In genomic region chr5:135557671-135558070, GRCm38 (mm10) we compare ENCODE assay signal across 37 mouse cellular contexts. TPM values are rescaled to one million over a fixed set of nuclear protein-coding genes. Genes with fewer than 3 reads are reported as not detected.
A peak's percentile ranks its signal among the peaks of the same experiment; 100 is the strongest.
DNase-seq lines count a peak whose midpoint lies in the region; ATAC-seq and TF ChIP-seq lines count a peak whose summit lies in the region.
"Had no signal": no experiment of that assay in that cellular context is flagged by ENCODE, and none has a peak within 500 bp of the region (broad histone marks: within the 10 kb centered on the region; RNA-seq: fewer than 3 reads in every experiment).

No protein-coding gene starts in this region.

- ATAC-seq in limb, embryonic 14.5 days (ENCODE audit: low FRiP score, low read depth), result peak; percentile 47; the same call in 1 of the 2 replicates
- ATAC-seq in hindbrain, embryonic 12.5 days (ENCODE audit: low FRiP score), result no peak
- ATAC-seq in neural tube, embryonic 13.5 days (ENCODE audit: low read depth), result peak; percentile 78
- ATAC-seq: forebrain, embryonic 15.5 days; intestine, embryonic 16.5 days; Patski had no signal

- no peaks in the 10 kb centered on the region for H3K36me3 ChIP-seq in limb, embryonic 14.5 days (ENCODE audit: control insufficient read depth, insufficient read depth, low read length)
- no peaks in the 10 kb centered on the region for H3K36me3 ChIP-seq in limb, embryonic 10.5 days
- no peaks in the 10 kb centered on the region for H3K36me3 ChIP-seq in hindbrain, embryonic 12.5 days
- H3K36me3 ChIP-seq in neural tube, embryonic 13.5 days, result no peaks in the 10 kb centered on the region
- no peaks in the 10 kb centered on the region for H3K36me3 ChIP-seq in kidney, adult 2 months (ENCODE audit: control insufficient read depth, insufficient read depth, low read length)
- H3K36me3 ChIP-seq: embryonic facial prominence, embryonic 13.5 days; forebrain, embryonic 15.5 days; G1E; liver, embryonic 15.5 days; lung, embryonic 15.5 days had no signal

- no peak for TF ChIP-seq POLR2A in limb, embryonic 14.5 days (IDR thresholded peaks at IDR 0.05; ENCODE audit: borderline replicate concordance, extremely low read depth, insufficient read depth, insufficient read length)
- no peak for TF ChIP-seq POLR2A in kidney, adult 2 months (IDR thresholded peaks at IDR 0.05; ENCODE audit: low read depth, low read length)

- TF ChIP-seq CTCF in kidney, adult 2 months (conservative IDR thresholded peaks at IDR 0.05; ENCODE audit: insufficient read depth, insufficient read length, low read depth, low read length), result no peak
- no peak for TF ChIP-seq CTCF in layer of hippocampus, adult 2 months (conservative IDR thresholded peaks at IDR 0.05)

- H3K9ac ChIP-seq in limb, embryonic 14.5 days (ENCODE audit: low read depth, low read length, severe bottlenecking), result no peak overlapping the region
- no peak overlapping the region for H3K9ac ChIP-seq in hindbrain, embryonic 12.5 days
- H3K9ac ChIP-seq in neural tube, embryonic 13.5 days, result peak overlapping the region; percentile 41; the same call in 1 of the 2 replicates
- H3K9ac ChIP-seq: embryonic facial prominence, embryonic 13.5 days; forebrain, embryonic 15.5 days; liver, embryonic 15.5 days; lung, embryonic 15.5 days had no signal

- peaks cover 11% of the 10 kb centered on the region; the same call in 1 of the 2 replicates for H3K4me1 ChIP-seq in limb, embryonic 14.5 days (ENCODE audit: control insufficient read depth, insufficient read depth, low read length)
- H3K4me1 ChIP-seq in limb, embryonic 10.5 days, result peaks cover 3% of the 10 kb centered on the region
- peaks cover 5% of the 10 kb centered on the region; the same call in 1 of the 2 replicates for H3K4me1 ChIP-seq in hindbrain, embryonic 12.5 days
- peaks cover 26% of the 10 kb centered on the region for H3K4me1 ChIP-seq in neural tube, embryonic 13.5 days (replicated peaks)
- H3K4me1 ChIP-seq in kidney, adult 2 months (ENCODE audit: control insufficient read depth, insufficient read depth, low read length), result no peaks in the 10 kb centered on the region
- H3K4me1 ChIP-seq: embryonic facial prominence, embryonic 13.5 days; forebrain, embryonic 15.5 days; liver, embryonic 15.5 days; lung, embryonic 15.5 days had no signal

- no peak overlapping the region for H3K4me3 ChIP-seq in limb, embryonic 14.5 days (replicated peaks; ENCODE audit: low read length)
- H3K4me3 ChIP-seq in limb, embryonic 10.5 days, result no peak overlapping the region
- H3K4me3 ChIP-seq in hindbrain, embryonic 12.5 days, result no peak overlapping the region
- no peak overlapping the region for H3K4me3 ChIP-seq in neural tube, embryonic 13.5 days
- no peak overlapping the region for H3K4me3 ChIP-seq in kidney, adult 2 months (ENCODE audit: insufficient read depth, low read depth, low read length)
- H3K4me3 ChIP-seq in layer of hippocampus, adult 2 months, result no peak overlapping the region
- H3K4me3 ChIP-seq: embryonic facial prominence, embryonic 13.5 days; forebrain, embryonic 15.5 days; left cerebral cortex, adult 2 months; liver, embryonic 15.5 days; lung, embryonic 15.5 days; megakaryocyte, embryonic 14.5 days had no signal

- no peaks in the 10 kb centered on the region for H3K27me3 ChIP-seq in limb, embryonic 14.5 days (ENCODE audit: control insufficient read depth, insufficient read depth, low read length)
- H3K27me3 ChIP-seq in limb, embryonic 10.5 days (ENCODE audit: low read depth, poor library complexity, severe bottlenecking), result no peaks in the 10 kb centered on the region
- H3K27me3 ChIP-seq in hindbrain, embryonic 12.5 days, result no peaks in the 10 kb centered on the region
- H3K27me3 ChIP-seq in neural tube, embryonic 13.5 days, result no peaks in the 10 kb centered on the region
- no peaks in the 10 kb centered on the region; the same call in 1 of the 2 replicates for H3K27me3 ChIP-seq in kidney, adult 2 months (replicated peaks; ENCODE audit: control insufficient read depth, insufficient read depth, low read length)
- H3K27me3 ChIP-seq: CH12.LX; embryonic facial prominence, embryonic 13.5 days; forebrain, embryonic 15.5 days; liver, embryonic 15.5 days; lung, embryonic 15.5 days had no signal

- no peak overlapping the region for H3K27ac ChIP-seq in limb, embryonic 14.5 days (replicated peaks; ENCODE audit: low read depth, low read length)
- no peak overlapping the region for H3K27ac ChIP-seq in limb, embryonic 10.5 days
- H3K27ac ChIP-seq in hindbrain, embryonic 12.5 days, result peak overlapping the region; percentile 82
- H3K27ac ChIP-seq in neural tube, embryonic 13.5 days (replicated peaks), result peak overlapping the region; percentile 91
- no peak overlapping the region for H3K27ac ChIP-seq in kidney, adult 2 months (ENCODE audit: insufficient read depth, low read depth, low read length)
- H3K27ac ChIP-seq in layer of hippocampus, adult 2 months, result no peak overlapping the region
- H3K27ac ChIP-seq: embryonic facial prominence, embryonic 13.5 days; forebrain, embryonic 15.5 days; left cerebral cortex, adult 2 months; liver, embryonic 15.5 days; lung, embryonic 15.5 days had no signal

- WGBS in limb, embryonic 14.5 days, result 48% methylated on average over 3 of the region's 3 CpGs
- WGBS in limb, embryonic 10.5 days, result 72% methylated on average over 3 of the region's 3 CpGs
- 73% methylated on average over 3 of the region's 3 CpGs for WGBS in hindbrain, embryonic 12.5 days
- 32% methylated on average over 3 of the region's 3 CpGs for WGBS in neural tube, embryonic 13.5 days
- WGBS in kidney, adult 2 months, result 72% methylated on average over 3 of the region's 3 CpGs

- peak; percentile 53 for DNase-seq in limb, embryonic 14.5 days (ENCODE audit: low spot score)
- DNase-seq in limb, embryonic 10.5 days (ENCODE audit: low spot score), result no peak
- peak; percentile 33 for DNase-seq in brain, adult 2 months (ENCODE audit: low read depth, low spot score)
- no peak for DNase-seq in kidney, adult 2 months
- no peak for DNase-seq in layer of hippocampus, adult 2 months (ENCODE audit: low spot score in 2 of 2)
- DNase-seq: adrenal gland, adult 2 months; B cell, adult 2 months; cerebellum, adult 18-20 months; cerebellum, postnatal 25 days; kidney, postnatal 36 days; layer of hippocampus, adult 9-11 months; liver; lung, postnatal 36 days; right cerebral cortex, postnatal 14 days; spleen, adult 18-20 months; thymus, adult 18-20 months; thymus, postnatal 4 days had no signal

- no peaks in the 10 kb centered on the region for H3K9me3 ChIP-seq in limb, embryonic 14.5 days (ENCODE audit: control insufficient read depth, low read length)
- H3K9me3 ChIP-seq in limb, embryonic 10.5 days (replicated peaks), result no peaks in the 10 kb centered on the region
- no peaks in the 10 kb centered on the region for H3K9me3 ChIP-seq in hindbrain, embryonic 12.5 days (replicated peaks)
- 0 out of 2 replicates have a peak, but pooled peaks cover 3% of the 10 kb centered on the region for H3K9me3 ChIP-seq in neural tube, embryonic 13.5 days
- H3K9me3 ChIP-seq: embryonic facial prominence, embryonic 13.5 days; forebrain, embryonic 15.5 days; G1E; liver, embryonic 15.5 days; lung, embryonic 15.5 days; megakaryocyte, embryonic 14.5 days had no signal

- H3K4me2 ChIP-seq in limb, embryonic 14.5 days (replicated peaks; ENCODE audit: low read depth, low read length, severe bottlenecking), result no peak overlapping the region
- H3K4me2 ChIP-seq in hindbrain, embryonic 12.5 days (replicated peaks), result no peak overlapping the region
- no peak overlapping the region; the same call in 1 of the 2 replicates for H3K4me2 ChIP-seq in neural tube, embryonic 13.5 days
- H3K4me2 ChIP-seq: embryonic facial prominence, embryonic 13.5 days; forebrain, embryonic 15.5 days; liver, embryonic 15.5 days; lung, embryonic 15.5 days had no signal

RNA-seq across cellular contexts. Expression of gene Ccl26, which starts 5.7 kb away (rescaled TPM):
- polyA plus RNA-seq in limb, embryonic 14.5 days (2012; rRNA removed), result not detected in 2 replicates
- polyA plus RNA-seq in limb, embryonic 14.5 days (2014; fragmentation: Nextera tagmentation; extraction: Ambion mirVana), result not detected in 2 replicates
- polyA plus RNA-seq in limb, embryonic 10.5 days (2016; fragmentation: Nextera tagmentation; extraction: Ambion mirVana), result not detected in 2 replicates
- polyA plus RNA-seq in hindbrain, embryonic 12.5 days (2016; fragmentation: Nextera tagmentation; extraction: Ambion mirVana), result not detected in 2 replicates
- polyA plus RNA-seq in neural tube, embryonic 13.5 days (2015; fragmentation: Nextera tagmentation; extraction: Ambion mirVana), result not detected in 2 replicates
- polyA plus RNA-seq in kidney, adult 2 months (2012; rRNA removed), result not detected in 2 replicates
- total RNA-seq in layer of hippocampus, adult 2 months (2021), result not detected
- total RNA-seq: adrenal gland, adult 2 months; CH12.LX; G1E; gastrocnemius, adult 8-10 months; hematopoietic stem cell, adult 5-6 weeks; left cerebral cortex, adult 2 months; left cerebral cortex, postnatal 36 days; monocyte, adult 5-6 weeks; neutrophil, adult 5-6 weeks had no signal
- polyA plus RNA-seq: adrenal gland, adult 2 months; embryonic facial prominence, embryonic 13.5 days; forebrain, embryonic 15.5 days; G1E; gonadal fat pad, adult 2 months; heart, embryonic 16.5 days; intestine, embryonic 16.5 days; kidney, embryonic 14.5 days; liver, embryonic 15.5 days; lung, embryonic 15.5 days; Patski had no signal

RNA-seq across cellular contexts. Expression of gene Hip1, which starts 12.8 kb away (rescaled TPM):
- polyA plus RNA-seq in limb, embryonic 14.5 days (2012; rRNA removed), result 45.9 and 56.9 TPM in 2 replicates
- 47.0 and 49.1 TPM in 2 replicates for polyA plus RNA-seq in limb, embryonic 14.5 days (2014; fragmentation: Nextera tagmentation; extraction: Ambion mirVana)
- polyA plus RNA-seq in limb, embryonic 10.5 days (2016; fragmentation: Nextera tagmentation; extraction: Ambion mirVana), result 46.1 and 49.1 TPM in 2 replicates
- 67.8 and 68.0 TPM in 2 replicates for polyA plus RNA-seq in hindbrain, embryonic 12.5 days (2016; fragmentation: Nextera tagmentation; extraction: Ambion mirVana)
- polyA plus RNA-seq in neural tube, embryonic 13.5 days (2015; fragmentation: Nextera tagmentation; extraction: Ambion mirVana), result 48.3 and 48.6 TPM in 2 replicates
- polyA plus RNA-seq in kidney, adult 2 months (2012; rRNA removed), result 14.1 and 16.6 TPM in 2 replicates
- total RNA-seq in layer of hippocampus, adult 2 months (2021), result 10 to 100 TPM; 41.2 to 41.4 TPM
- polyA plus RNA-seq: G1E had no signal

RNA-seq across cellular contexts. Expression of gene Ccl24, which starts 15.2 kb away (rescaled TPM):
- 1.7 and 2.1 TPM in 2 replicates for polyA plus RNA-seq in limb, embryonic 14.5 days (2012; rRNA removed)
- 1.8 and 2.3 TPM in 2 replicates for polyA plus RNA-seq in limb, embryonic 14.5 days (2014; fragmentation: Nextera tagmentation; extraction: Ambion mirVana)
- 0.54 TPM in 1 of 2 replicates, not detected in the other for polyA plus RNA-seq in limb, embryonic 10.5 days (2016; fragmentation: Nextera tagmentation; extraction: Ambion mirVana)
- 2.0 and 3.1 TPM in 2 replicates for polyA plus RNA-seq in hindbrain, embryonic 12.5 days (2016; fragmentation: Nextera tagmentation; extraction: Ambion mirVana)
- polyA plus RNA-seq in neural tube, embryonic 13.5 days (2015; fragmentation: Nextera tagmentation; extraction: Ambion mirVana), result 3.1 and 3.4 TPM in 2 replicates
- 1.0 and 1.2 TPM in 2 replicates for polyA plus RNA-seq in kidney, adult 2 months (2012; rRNA removed)
- not detected for total RNA-seq in layer of hippocampus, adult 2 months (2021)
- total RNA-seq: CH12.LX; G1E; hematopoietic stem cell, adult 5-6 weeks; monocyte, adult 5-6 weeks; neutrophil, adult 5-6 weeks had no signal
- polyA plus RNA-seq: G1E, Patski had no signal

Comparison
In these comparisons a context has a peak if more than half of its experiments do, and no peak if none do; other contexts are left out.
1. DNase-seq: peak in limb, embryonic 14.5 days (single experiment) and brain, adult 2 months (single experiment); none in limb, embryonic 10.5 days (single experiment), kidney, adult 2 months (single experiment) and layer of hippocampus, adult 2 months (0 of 2).
2. H3K27ac ChIP-seq: peak in hindbrain, embryonic 12.5 days (single experiment) and neural tube, embryonic 13.5 days (single experiment); none in limb, embryonic 14.5 days (single experiment), limb, embryonic 10.5 days (single experiment), kidney, adult 2 months (single experiment) and layer of hippocampus, adult 2 months (single experiment).